Mouse (Mus musculus): ENCODE measurements around the gene Vmn1r4.

GRCm38 (mm10) chr6:56996943-56997342 is 73.1 kb downstream of the Vmn1r4 start, which contains the start of gene Vmn1r6:
- TF ChIP-seq TCF3 (IDR thresholded peaks at IDR 0.05; ENCODE audit: insufficient read length, low read depth) (no peak), MYOG (IDR thresholded peaks at IDR 0.05; ENCODE audit: control insufficient read depth in 1 of 3, insufficient read depth in 1 of 3, insufficient read length in 2 of 3, low read depth in 2 of 3) (no peak), POLR2A (IDR thresholded peaks at IDR 0.05; ENCODE audit: insufficient read length, low read depth) (no peak), USF1 (IDR thresholded peaks at IDR 0.05; ENCODE audit: low read depth) (no peak), REST (IDR thresholded peaks at IDR 0.05; ENCODE audit: insufficient read depth, insufficient read length) (no peak), MAX (IDR thresholded peaks at IDR 0.05; ENCODE audit: low read depth) (no peak)

Data from myocyte (in vitro differentiated cells).